Mouse (Mus musculus) hindbrain, embryonic 14.5 days (tissue): Measurements from ENCODE around the gene Asb5. TPM values are rescaled to one million over a fixed set of nuclear protein-coding genes. Genes with fewer than 3 reads are reported as not detected.

Experiments
- ATAC-seq: fragments of 200-750 bp; cut with Nextera tagmentation; 2 replicates; pipeline ENCODE4 v1.8.0; 2017; ENCODE audit warnings: moderate number of reproducible peaks, mild to moderate bottlenecking, moderate TSS enrichment, moderate library complexity; ENCODE audit not compliant: low FRiP score
- DNase-seq: peaks from one replicate; pipeline ENCODE4 v3.0.0-alpha.2; 2015; ENCODE audit warnings: low spot score
- H3K27ac ChIP-seq: fragments of 300-500 bp; sonication (generic); 2 replicates; pipeline ENCODE4 v1.5.1; 2014; ENCODE audit warnings: mild to moderate bottlenecking, moderate library complexity
- H3K27me3 ChIP-seq: fragments of 300-500 bp; sonication (generic); 2 replicates; pipeline ENCODE4 v1.6.1; 2014; ENCODE audit warnings: mild to moderate bottlenecking, low read length, mixed read lengths; ENCODE audit not compliant: control insufficient read depth, insufficient read depth
- H3K36me3 ChIP-seq: fragments of 300-500 bp; sonication (generic); replicated peaks from 2 replicates; pipeline ENCODE4 v1.6.1; 2014; ENCODE audit not compliant: control insufficient read depth, insufficient read depth
- H3K4me1 ChIP-seq: fragments of 300-500 bp; sonication (generic); replicated peaks from 2 replicates; pipeline ENCODE4 v1.6.1; 2014; ENCODE audit warnings: antibody characterized with exemption, low read length, mixed read lengths; ENCODE audit not compliant: control insufficient read depth, insufficient read depth
- H3K4me2 ChIP-seq: fragments of 300-500 bp; sonication (generic); replicated peaks from 2 replicates; pipeline ENCODE4 v1.6.1; 2014; ENCODE audit warnings: mild to moderate bottlenecking, moderate library complexity
- H3K4me3 ChIP-seq: fragments of 300-500 bp; sonication (generic); replicated peaks from 2 replicates; pipeline ENCODE4 v1.5.1; 2014; ENCODE audit warnings: mild to moderate bottlenecking, low read length
- H3K9ac ChIP-seq: fragments of 300-500 bp; sonication (generic); 2 replicates; pipeline ENCODE4 v1.6.1; 2014
- H3K9me3 ChIP-seq: fragments of 300-500 bp; sonication (generic); 2 replicates; pipeline ENCODE4 v1.6.1; 2016; ENCODE audit warnings: low read length; ENCODE audit not compliant: control insufficient read depth
- WGBS: fragments of 180-500 bp; shearing (Covaris S2); extraction: QIAGEN DNeasy Blood & Tissue Kit; methylation state at CpG from one replicate; pipeline ENCODE4 v1.1.7; 2014; 5-methylcytosine and 5-hydroxymethylcytosine counted together
- polyA plus RNA-seq: library from polyadenylated mRNA; unstranded; fragments of >200 nt; fragmentation: Nextera tagmentation; extraction: Ambion mirVana; gene quantifications from 2 replicates; pipeline ENCODE4 v1.2.1, GENCODE M21; 2014

Gene Asb5
- polyA plus RNA-seq: 6.4 and 9.8 TPM in 2 replicates

GRCm38 (mm10) chr8:54529382-54530296 is at the start of gene Asb5, which contains the start of gene Spcs3:
TSS of gene Asb5 (plus strand) at chr8:54529580.
TSS of gene Spcs3 (minus strand) at chr8:54529998.
- Histone ChIP-seq H3K4me2 (peak within 1 kb of the TSS; percentile 70), H3K27me3 (no peaks in the 10 kb centered on the region), H3K9me3 (no peaks in the 10 kb centered on the region), H3K4me1 (peaks cover 21% of the 10 kb centered on the region), H3K4me3 (peak within 1 kb of the TSS; percentile 97), H3K27ac (peak within 1 kb of the TSS; percentile 93), H3K9ac (peak within 1 kb of the TSS; percentile 95), H3K36me3 (peaks cover 7% of the 10 kb centered on the region; the same call in 1 of the 2 replicates)
- ATAC-seq (peak; percentile 96), DNase-seq (peak; percentile 98)
- WGBS: under 1% methylated on average over 86 of the region's 89 CpGs

GRCm38 (mm10) chr8:54486555-54487273 is 42.7 kb upstream of the Asb5 start:
- peak overlapping the region; percentile 45 for H3K4me2 ChIP-seq
- no peaks in the 10 kb centered on the region for H3K27me3 ChIP-seq
- no peaks in the 10 kb centered on the region for H3K36me3 ChIP-seq
- WGBS: 31% methylated on average over 19 of the region's 19 CpGs
- no peak for DNase-seq
- peak overlapping the region; percentile 49 for H3K9ac ChIP-seq
- H3K27ac ChIP-seq: 0 out of 2 replicates have a peak overlapping the region, but pooled peaks have one; percentile 41
- no peak for ATAC-seq
- H3K4me3 ChIP-seq: peak overlapping the region; percentile 14; the same call in 1 of the 2 replicates
- no peaks in the 10 kb centered on the region for H3K9me3 ChIP-seq
- H3K4me1 ChIP-seq: no peaks in the 10 kb centered on the region

- H3K36me3 ChIP-seq: no peaks in the 10 kb centered on the region
- no peaks in the 10 kb centered on the region for H3K9me3 ChIP-seq
- 78% methylated on average over 4 of the region's 4 CpGs for WGBS
- ATAC-seq (no peak), DNase-seq (no peak)
- H3K27ac ChIP-seq: no peak overlapping the region
- no peaks in the 10 kb centered on the region for H3K27me3 ChIP-seq
- H3K4me2 ChIP-seq: no peak overlapping the region
- no peak overlapping the region for H3K9ac ChIP-seq
- H3K4me3 ChIP-seq: no peak overlapping the region
- no peaks in the 10 kb centered on the region for H3K4me1 ChIP-seq
Measured at GRCm38 (mm10) chr8:54488437-54488836, 40.9 kb upstream of the Asb5 start.

- DNase-seq: peak; percentile 90
- ATAC-seq: peak; percentile 42; the same call in 1 of the 2 replicates
- H3K4me2 ChIP-seq: no peak overlapping the region
- H3K9ac ChIP-seq: no peak overlapping the region
- no peaks in the 10 kb centered on the region for H3K4me1 ChIP-seq
- 33% methylated on average over 6 of the region's 6 CpGs for WGBS
- no peaks in the 10 kb centered on the region for H3K9me3 ChIP-seq
- no peaks in the 10 kb centered on the region for H3K36me3 ChIP-seq
- H3K27me3 ChIP-seq: no peaks in the 10 kb centered on the region
- H3K4me3 ChIP-seq: no peak overlapping the region
- no peak overlapping the region for H3K27ac ChIP-seq
Measured at GRCm38 (mm10) chr8:54491057-54491690, 38.2 kb upstream of the Asb5 start.

GRCm38 (mm10) chr8:54491934-54492333 is 37.4 kb upstream of the Asb5 start:
- ATAC-seq (no peak), DNase-seq (no peak)
- Histone ChIP-seq H3K4me2 (no peak overlapping the region), H3K27ac (no peak overlapping the region), H3K27me3 (no peaks in the 10 kb centered on the region), H3K9me3 (no peaks in the 10 kb centered on the region), H3K36me3 (no peaks in the 10 kb centered on the region), H3K4me3 (no peak overlapping the region), H3K4me1 (no peaks in the 10 kb centered on the region), H3K9ac (no peak overlapping the region)
- WGBS: 79% methylated on average over 4 of the region's 4 CpGs

- Histone ChIP-seq H3K27ac (no peak overlapping the region), H3K4me3 (no peak overlapping the region), H3K9me3 (no peaks in the 10 kb centered on the region), H3K9ac (no peak overlapping the region), H3K4me2 (no peak overlapping the region), H3K4me1 (no peaks in the 10 kb centered on the region), H3K27me3 (no peaks in the 10 kb centered on the region), H3K36me3 (no peaks in the 10 kb centered on the region)
- 15% methylated on average over 6 of the region's 6 CpGs for WGBS
- ATAC-seq (no peak), DNase-seq (peak; percentile 91)
Measured at GRCm38 (mm10) chr8:54493110-54493509, 36.3 kb upstream of the Asb5 start.

GRCm38 (mm10) chr8:54493915-54494314 is 35.5 kb upstream of the Asb5 start:
- Histone ChIP-seq H3K27me3 (no peaks in the 10 kb centered on the region), H3K27ac (no peak overlapping the region), H3K9me3 (no peaks in the 10 kb centered on the region), H3K36me3 (no peaks in the 10 kb centered on the region), H3K4me2 (no peak overlapping the region), H3K9ac (no peak overlapping the region), H3K4me1 (no peaks in the 10 kb centered on the region), H3K4me3 (no peak overlapping the region)
- ATAC-seq (no peak), DNase-seq (no peak)
- 55% methylated on average over 3 of the region's 3 CpGs for WGBS

GRCm38 (mm10) chr8:54503104-54503503 is 26.3 kb upstream of the Asb5 start:
- H3K4me2 ChIP-seq: no peak overlapping the region
- WGBS: 77% methylated on average over 7 of the region's 7 CpGs
- no peak overlapping the region for H3K27ac ChIP-seq
- DNase-seq (no peak), ATAC-seq (no peak)
- no peaks in the 10 kb centered on the region for H3K36me3 ChIP-seq
- no peak overlapping the region for H3K9ac ChIP-seq
- no peaks in the 10 kb centered on the region for H3K4me1 ChIP-seq
- H3K27me3 ChIP-seq: no peaks in the 10 kb centered on the region
- no peaks in the 10 kb centered on the region for H3K9me3 ChIP-seq
- no peak overlapping the region for H3K4me3 ChIP-seq

- no peak overlapping the region for H3K27ac ChIP-seq
- no peak for DNase-seq
Measured at GRCm38 (mm10) chr8:54505060-54505459, 24.3 kb upstream of the Asb5 start.

More at GRCm38 (mm10) chr8:54505060-54505459, 24.3 kb upstream of the Asb5 start:
- WGBS: 72% methylated on average over 2 of the region's 2 CpGs
- no peaks in the 10 kb centered on the region for H3K36me3 ChIP-seq
- H3K9me3 ChIP-seq: no peaks in the 10 kb centered on the region
- peaks cover 3% of the 10 kb centered on the region; the same call in 1 of the 2 replicates for H3K4me1 ChIP-seq
- no peak overlapping the region for H3K4me2 ChIP-seq
- no peak overlapping the region for H3K4me3 ChIP-seq
- H3K27me3 ChIP-seq: no peaks in the 10 kb centered on the region
- ATAC-seq: no peak
- H3K9ac ChIP-seq: no peak overlapping the region
